Mouse (Mus musculus): ENCODE results near the gene Lsg1.

- TF ChIP-seq CTCF (IDR thresholded peaks at IDR 0.05; ENCODE audit: extremely low read depth, insufficient read length, insufficient replicate concordance, low read depth, low read length) (no peak), POLR2A (IDR thresholded peaks at IDR 0.05; ENCODE audit: low read depth, low read length) (no peak)
These were observed 33.3 kb downstream of the Lsg1 start for GRCm38 (mm10) chr16:30554109-30554508.
